Mouse (Mus musculus): Measurements from ENCODE around the gene Stpg2. TPM values are rescaled to one million over a fixed set of nuclear protein-coding genes. Genes with fewer than 3 reads are reported as not detected.
"Not testable (repeated sequence)": the region's sequence is repeated elsewhere in the genome, so short reads cannot be mapped to it uniquely, and the experiment has no call there.

The Stpg2 gene
- polyA plus RNA-seq, 1 experiment from 2014 or later, result not detected

- no peaks in the 10 kb centered on the region for H3K9me3 ChIP-seq (ENCODE audit: control insufficient read depth, low read length)
- 94% methylated on average over 3 of the region's 3 CpGs for WGBS
- DNase-seq (ENCODE audit: low spot score) (no peak), ATAC-seq (ENCODE audit: low FRiP score) (no peak)
- H3K4me1 ChIP-seq (replicated peaks; ENCODE audit: control insufficient read depth, insufficient read depth, low read length), result no peaks in the 10 kb centered on the region
- H3K4me2 ChIP-seq (replicated peaks), result no peak overlapping the region
- no peak overlapping the region for H3K27ac ChIP-seq
- H3K27me3 ChIP-seq (ENCODE audit: control insufficient read depth, insufficient read depth, low read length), result no peaks in the 10 kb centered on the region
- H3K9ac ChIP-seq, result no peak overlapping the region
- no peak overlapping the region for H3K4me3 ChIP-seq (replicated peaks; ENCODE audit: low read length)
- H3K36me3 ChIP-seq (replicated peaks; ENCODE audit: control insufficient read depth, insufficient read depth), result no peaks in the 10 kb centered on the region
Measured at GRCm38 (mm10) chr3:139665047-139665446, 459.6 kb downstream of the Stpg2 start.

- WGBS, result 83% methylated on average over 3 of the region's 3 CpGs
- Histone ChIP-seq H3K36me3 (replicated peaks; ENCODE audit: control insufficient read depth, insufficient read depth) (no peaks in the 10 kb centered on the region), H3K9ac (no peak overlapping the region), H3K27ac (no peak overlapping the region), H3K9me3 (ENCODE audit: control insufficient read depth, low read length) (no peaks in the 10 kb centered on the region), H3K4me3 (replicated peaks; ENCODE audit: low read length) (no peak overlapping the region), H3K4me1 (replicated peaks; ENCODE audit: control insufficient read depth, insufficient read depth, low read length) (no peaks in the 10 kb centered on the region), H3K4me2 (replicated peaks) (no peak overlapping the region), H3K27me3 (ENCODE audit: control insufficient read depth, insufficient read depth, low read length) (no peaks in the 10 kb centered on the region)
- DNase-seq (ENCODE audit: low spot score) (no peak), ATAC-seq (ENCODE audit: low FRiP score) (no peak)
Measured at GRCm38 (mm10) chr3:139676192-139676591, 470.7 kb downstream of the Stpg2 start.

- DNase-seq (ENCODE audit: low spot score) (no peak), ATAC-seq (ENCODE audit: low FRiP score) (no peak)
- no peaks in the 10 kb centered on the region for H3K36me3 ChIP-seq (replicated peaks; ENCODE audit: control insufficient read depth, insufficient read depth)
- H3K4me2 ChIP-seq (replicated peaks), result no peak overlapping the region
- H3K9ac ChIP-seq, result no peak overlapping the region
- no peaks in the 10 kb centered on the region for H3K9me3 ChIP-seq (ENCODE audit: control insufficient read depth, low read length)
- H3K4me1 ChIP-seq (replicated peaks; ENCODE audit: control insufficient read depth, insufficient read depth, low read length), result no peaks in the 10 kb centered on the region
- H3K27me3 ChIP-seq (ENCODE audit: control insufficient read depth, insufficient read depth, low read length), result no peaks in the 10 kb centered on the region
- WGBS, result 91% methylated on average over 1 of the region's 1 CpGs
- H3K27ac ChIP-seq, result no peak overlapping the region
- H3K4me3 ChIP-seq (replicated peaks; ENCODE audit: low read length), result no peak overlapping the region
Measured at GRCm38 (mm10) chr3:139676723-139677122, 471.2 kb downstream of the Stpg2 start.

- not testable (repeated sequence) for DNase-seq (ENCODE audit: low spot score); H3K9me3 ChIP-seq (ENCODE audit: control insufficient read depth, low read length); H3K4me3 ChIP-seq (replicated peaks; ENCODE audit: low read length); H3K27me3 ChIP-seq (ENCODE audit: control insufficient read depth, insufficient read depth, low read length); H3K27ac ChIP-seq; H3K9ac ChIP-seq; H3K4me1 ChIP-seq (replicated peaks; ENCODE audit: control insufficient read depth, insufficient read depth, low read length); H3K36me3 ChIP-seq (replicated peaks; ENCODE audit: control insufficient read depth, insufficient read depth); ATAC-seq (ENCODE audit: low FRiP score); H3K4me2 ChIP-seq (replicated peaks)
- 92% methylated on average over 3 of the region's 3 CpGs for WGBS
Measured at GRCm38 (mm10) chr3:139704238-139704637, 498.7 kb downstream of the Stpg2 start.

GRCm38 (mm10) chr3:139707396-139707795 is 501.9 kb downstream of the Stpg2 start:
- WGBS, result 94% methylated on average over 4 of the region's 4 CpGs
- not testable (repeated sequence) for H3K27ac ChIP-seq; H3K4me2 ChIP-seq (replicated peaks); H3K4me3 ChIP-seq (replicated peaks; ENCODE audit: low read length); H3K9me3 ChIP-seq (ENCODE audit: control insufficient read depth, low read length); ATAC-seq (ENCODE audit: low FRiP score); DNase-seq (ENCODE audit: low spot score); H3K27me3 ChIP-seq (ENCODE audit: control insufficient read depth, insufficient read depth, low read length); H3K4me1 ChIP-seq (replicated peaks; ENCODE audit: control insufficient read depth, insufficient read depth, low read length); H3K36me3 ChIP-seq (replicated peaks; ENCODE audit: control insufficient read depth, insufficient read depth); H3K9ac ChIP-seq

- H3K27me3 ChIP-seq (ENCODE audit: control insufficient read depth, insufficient read depth, low read length), result no peaks in the 10 kb centered on the region
- no peaks in the 10 kb centered on the region for H3K4me1 ChIP-seq (replicated peaks; ENCODE audit: control insufficient read depth, insufficient read depth, low read length)
- DNase-seq (ENCODE audit: low spot score) (no peak), ATAC-seq (ENCODE audit: low FRiP score) (no peak)
- no peak overlapping the region for H3K27ac ChIP-seq
- no peak overlapping the region for H3K4me3 ChIP-seq (replicated peaks; ENCODE audit: low read length)
- H3K4me2 ChIP-seq (replicated peaks), result no peak overlapping the region
- 90% methylated on average over 4 of the region's 4 CpGs for WGBS
- H3K36me3 ChIP-seq (replicated peaks; ENCODE audit: control insufficient read depth, insufficient read depth), result no peaks in the 10 kb centered on the region
- H3K9ac ChIP-seq, result no peak overlapping the region
- no peaks in the 10 kb centered on the region for H3K9me3 ChIP-seq (ENCODE audit: control insufficient read depth, low read length)
Measured at GRCm38 (mm10) chr3:139709794-139710193, 504.3 kb downstream of the Stpg2 start.

- DNase-seq (ENCODE audit: low spot score) (no peak), ATAC-seq (ENCODE audit: low FRiP score) (no peak)
- Histone ChIP-seq H3K4me3 (replicated peaks; ENCODE audit: low read length) (no peak overlapping the region), H3K9ac (no peak overlapping the region), H3K4me1 (replicated peaks; ENCODE audit: control insufficient read depth, insufficient read depth, low read length) (no peaks in the 10 kb centered on the region), H3K27me3 (ENCODE audit: control insufficient read depth, insufficient read depth, low read length) (no peaks in the 10 kb centered on the region), H3K27ac (no peak overlapping the region), H3K4me2 (replicated peaks) (no peak overlapping the region), H3K9me3 (ENCODE audit: control insufficient read depth, low read length) (no peaks in the 10 kb centered on the region), H3K36me3 (replicated peaks; ENCODE audit: control insufficient read depth, insufficient read depth) (no peaks in the 10 kb centered on the region)
- WGBS, result 70% methylated on average over 7 of the region's 7 CpGs
Measured at GRCm38 (mm10) chr3:139728751-139729150, 523.3 kb downstream of the Stpg2 start.

GRCm38 (mm10) chr3:139729248-139729647 is 523.8 kb downstream of the Stpg2 start:
- H3K9me3 ChIP-seq (ENCODE audit: control insufficient read depth, low read length), result no peaks in the 10 kb centered on the region
- no peak for ATAC-seq (ENCODE audit: low FRiP score)
- WGBS, result 73% methylated on average over 5 of the region's 5 CpGs

GRCm38 (mm10) chr3:139733156-139733555 is 527.7 kb downstream of the Stpg2 start:
- WGBS, result 84% methylated on average over 2 of the region's 2 CpGs
- DNase-seq (ENCODE audit: low spot score), result no peak

More at GRCm38 (mm10) chr3:139729248-139729647, 523.8 kb downstream of the Stpg2 start:
- Histone ChIP-seq H3K36me3 (replicated peaks; ENCODE audit: control insufficient read depth, insufficient read depth) (no peaks in the 10 kb centered on the region), H3K9ac (no peak overlapping the region), H3K4me3 (replicated peaks; ENCODE audit: low read length) (no peak overlapping the region), H3K4me2 (replicated peaks) (no peak overlapping the region), H3K27me3 (ENCODE audit: control insufficient read depth, insufficient read depth, low read length) (no peaks in the 10 kb centered on the region), H3K4me1 (replicated peaks; ENCODE audit: control insufficient read depth, insufficient read depth, low read length) (no peaks in the 10 kb centered on the region), H3K27ac (no peak overlapping the region)
- no peak for DNase-seq (ENCODE audit: low spot score)

GRCm38 (mm10) chr3:139739388-139739787 is 533.9 kb downstream of the Stpg2 start:
- H3K9ac ChIP-seq, result no peak overlapping the region
- no peak for DNase-seq (ENCODE audit: low spot score)
- no peak overlapping the region for H3K4me2 ChIP-seq (replicated peaks)
- H3K27ac ChIP-seq, result no peak overlapping the region
- no peaks in the 10 kb centered on the region for H3K27me3 ChIP-seq (ENCODE audit: control insufficient read depth, insufficient read depth, low read length)
- no peak overlapping the region for H3K4me3 ChIP-seq (replicated peaks; ENCODE audit: low read length)
- H3K4me1 ChIP-seq (replicated peaks; ENCODE audit: control insufficient read depth, insufficient read depth, low read length), result no peaks in the 10 kb centered on the region
- H3K9me3 ChIP-seq (ENCODE audit: control insufficient read depth, low read length), result no peaks in the 10 kb centered on the region
- 95% methylated on average over 4 of the region's 4 CpGs for WGBS
- H3K36me3 ChIP-seq (replicated peaks; ENCODE audit: control insufficient read depth, insufficient read depth), result no peaks in the 10 kb centered on the region
- ATAC-seq (ENCODE audit: low FRiP score), result no peak

More at GRCm38 (mm10) chr3:139733156-139733555, 527.7 kb downstream of the Stpg2 start:
- H3K4me3 ChIP-seq (replicated peaks; ENCODE audit: low read length), result no peak overlapping the region
- H3K9ac ChIP-seq, result no peak overlapping the region
- no peaks in the 10 kb centered on the region for H3K36me3 ChIP-seq (replicated peaks; ENCODE audit: control insufficient read depth, insufficient read depth)
- H3K4me1 ChIP-seq (replicated peaks; ENCODE audit: control insufficient read depth, insufficient read depth, low read length), result no peaks in the 10 kb centered on the region
- no peak overlapping the region for H3K27ac ChIP-seq
- no peaks in the 10 kb centered on the region for H3K27me3 ChIP-seq (ENCODE audit: control insufficient read depth, insufficient read depth, low read length)
- no peak overlapping the region for H3K4me2 ChIP-seq (replicated peaks)
- H3K9me3 ChIP-seq (ENCODE audit: control insufficient read depth, low read length), result no peaks in the 10 kb centered on the region
- no peak; the same call in 1 of the 2 replicates for ATAC-seq (ENCODE audit: low FRiP score)

Data from hindbrain, embryonic 14.5 days (tissue).